Mouse (Mus musculus): ENCODE measurements around the gene Ly6g5b.

The Ly6g5b gene

GRCm38 (mm10) chr17:35115046-35116019, at the start of gene Ly6g5b:
TSS of gene Ly6g5b (minus strand) at chr17:35115428.
- no peak for DNase-seq (ENCODE audit: low read depth, low spot score)

GRCm38 (mm10) chr17:35164218-35164567, 49.0 kb upstream of the Ly6g5b start:
- DNase-seq (ENCODE audit: low read depth, low spot score) = no peak

- DNase-seq (ENCODE audit: low read depth, low spot score) = no peak
These were observed 48.3 kb upstream of the Ly6g5b start for GRCm38 (mm10) chr17:35163326-35164081.

- no peak for DNase-seq (ENCODE audit: low read depth, low spot score)
These were observed 47.5 kb upstream of the Ly6g5b start for GRCm38 (mm10) chr17:35162730-35163129.

GRCm38 (mm10) chr17:35162121-35162520, 46.9 kb upstream of the Ly6g5b start:
- no peak for DNase-seq (ENCODE audit: low read depth, low spot score)

- DNase-seq (ENCODE audit: low read depth, low spot score) = no peak
These were observed 46.2 kb upstream of the Ly6g5b start for GRCm38 (mm10) chr17:35161421-35161820.

- DNase-seq (ENCODE audit: low read depth, low spot score) = no peak
These were observed 44.4 kb upstream of the Ly6g5b start for GRCm38 (mm10) chr17:35159638-35160037.

GRCm38 (mm10) chr17:35158850-35159593, 43.8 kb upstream of the Ly6g5b start:
- DNase-seq (ENCODE audit: low read depth, low spot score) = no peak

- DNase-seq (ENCODE audit: low read depth, low spot score) = no peak
These were observed 42.5 kb upstream of the Ly6g5b start for GRCm38 (mm10) chr17:35157661-35158175.

GRCm38 (mm10) chr17:35157254-35157653, 42.0 kb upstream of the Ly6g5b start:
- DNase-seq (ENCODE audit: low read depth, low spot score) = no peak

GRCm38 (mm10) chr17:35156461-35157200, 41.4 kb upstream of the Ly6g5b start:
- DNase-seq (ENCODE audit: low read depth, low spot score) = no peak

GRCm38 (mm10) chr17:35155451-35155850, 40.2 kb upstream of the Ly6g5b start:
- DNase-seq (ENCODE audit: low read depth, low spot score) = no peak

GRCm38 (mm10) chr17:35154616-35155015, 39.4 kb upstream of the Ly6g5b start:
- no peak for DNase-seq (ENCODE audit: low read depth, low spot score)

- no peak for DNase-seq (ENCODE audit: low read depth, low spot score)
These were observed 38.7 kb upstream of the Ly6g5b start for GRCm38 (mm10) chr17:35153931-35154330.

GRCm38 (mm10) chr17:35153077-35153476, 37.8 kb upstream of the Ly6g5b start:
- DNase-seq (ENCODE audit: low read depth, low spot score) = no peak

GRCm38 (mm10) chr17:35152121-35152520, 36.9 kb upstream of the Ly6g5b start:
- DNase-seq (ENCODE audit: low read depth, low spot score) = no peak

GRCm38 (mm10) chr17:35147922-35148639, 32.9 kb upstream of the Ly6g5b start:
- no peak for DNase-seq (ENCODE audit: low read depth, low spot score)

GRCm38 (mm10) chr17:35147348-35147747, 32.1 kb upstream of the Ly6g5b start:
- DNase-seq (ENCODE audit: low read depth, low spot score) = no peak

GRCm38 (mm10) chr17:35146139-35146538, 30.9 kb upstream of the Ly6g5b start:
- no peak for DNase-seq (ENCODE audit: low read depth, low spot score)

- DNase-seq (ENCODE audit: low read depth, low spot score) = no peak
These were observed 26.7 kb upstream of the Ly6g5b start for GRCm38 (mm10) chr17:35141971-35142370.
